Mouse (Mus musculus) E14TG2a.4 (cell line): ENCODE data around the gene Ercc1.
A peak's percentile ranks its signal among the peaks of the same experiment; 100 is the strongest.

Experiments
- H3K27me3 ChIP-seq: 2 replicates; pipeline ENCODE4 v1.6.1; 2014; ENCODE audit warnings: low read length, control low read depth; ENCODE audit not compliant: insufficient read depth
- H3K36me3 ChIP-seq: 2 replicates; pipeline ENCODE4 v1.6.1; 2014; ENCODE audit warnings: low read length, control low read depth; ENCODE audit not compliant: insufficient read depth
- H3K4me1 ChIP-seq: replicated peaks from 2 replicates; pipeline ENCODE4 v1.6.1; 2014; ENCODE audit warnings: low read depth, low read length, control low read depth
- H3K4me3 ChIP-seq: replicated peaks from 2 replicates; pipeline ENCODE4 v1.5.1; 2014; ENCODE audit warnings: mild to moderate bottlenecking, low read length
- H3K9me3 ChIP-seq: 2 replicates; pipeline ENCODE4 v1.6.1; 2014; ENCODE audit warnings: low read length, control low read depth
- CTCF ChIP-seq: conservative IDR thresholded peaks from 2 replicates; pipeline ENCODE4 v1.5.1; 2014; ENCODE audit warnings: low read length
- NANOG ChIP-seq: IDR thresholded peaks from 2 replicates; pipeline ENCODE4 v1.6.1; 2014; ENCODE audit warnings: borderline replicate concordance, low read length, mixed read lengths
- POU5F1 ChIP-seq: IDR thresholded peaks from 2 replicates; pipeline ENCODE4 v1.6.1; 2014; ENCODE audit warnings: low read length, borderline replicate concordance

The Ercc1 gene

DNA sequence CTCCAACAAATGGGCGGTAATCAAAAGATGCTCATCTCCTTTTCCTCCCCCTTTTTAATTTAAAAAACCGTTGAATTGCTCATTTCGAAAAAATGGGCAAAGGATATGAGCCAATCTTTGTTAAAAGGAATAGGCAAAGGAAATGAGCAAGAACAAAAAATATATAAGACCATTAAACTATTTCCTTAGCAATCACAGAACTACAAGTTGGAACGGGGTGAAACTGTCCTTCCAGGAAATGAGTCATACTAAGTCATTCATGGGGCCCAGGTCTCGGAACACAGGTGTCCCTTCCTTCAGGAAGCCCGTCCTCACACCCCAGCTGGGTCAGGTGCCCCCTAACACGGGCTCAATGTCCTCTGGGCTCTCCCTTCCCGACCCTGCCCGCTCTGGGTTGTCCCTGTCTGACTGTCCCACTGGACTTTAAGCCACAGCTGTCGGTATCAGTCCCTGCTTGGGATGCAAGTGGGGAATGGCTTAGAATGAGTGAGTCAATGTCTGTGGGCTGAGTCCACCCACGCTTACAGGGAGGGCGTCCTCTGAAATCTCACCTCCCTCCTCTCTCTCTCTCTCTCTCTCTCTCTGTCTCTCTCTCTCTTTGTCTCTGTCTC is at the start of gene Ercc1:
Ercc1 (plus strand) TSS at position 542 of the 611 bp plus-strand sequence.
- H3K27me3 ChIP-seq: peaks cover 20% of the 10 kb centered on the region
- TF ChIP-seq CTCF (no peak), NANOG (no peak), POU5F1 (no peak)
- peaks cover 48% of the 10 kb centered on the region for H3K4me1 ChIP-seq
- H3K9me3 ChIP-seq: no peaks in the 10 kb centered on the region
- H3K36me3 ChIP-seq: peaks cover 13% of the 10 kb centered on the region
- peak within 1 kb of the TSS; percentile 91 for H3K4me3 ChIP-seq

DNA sequence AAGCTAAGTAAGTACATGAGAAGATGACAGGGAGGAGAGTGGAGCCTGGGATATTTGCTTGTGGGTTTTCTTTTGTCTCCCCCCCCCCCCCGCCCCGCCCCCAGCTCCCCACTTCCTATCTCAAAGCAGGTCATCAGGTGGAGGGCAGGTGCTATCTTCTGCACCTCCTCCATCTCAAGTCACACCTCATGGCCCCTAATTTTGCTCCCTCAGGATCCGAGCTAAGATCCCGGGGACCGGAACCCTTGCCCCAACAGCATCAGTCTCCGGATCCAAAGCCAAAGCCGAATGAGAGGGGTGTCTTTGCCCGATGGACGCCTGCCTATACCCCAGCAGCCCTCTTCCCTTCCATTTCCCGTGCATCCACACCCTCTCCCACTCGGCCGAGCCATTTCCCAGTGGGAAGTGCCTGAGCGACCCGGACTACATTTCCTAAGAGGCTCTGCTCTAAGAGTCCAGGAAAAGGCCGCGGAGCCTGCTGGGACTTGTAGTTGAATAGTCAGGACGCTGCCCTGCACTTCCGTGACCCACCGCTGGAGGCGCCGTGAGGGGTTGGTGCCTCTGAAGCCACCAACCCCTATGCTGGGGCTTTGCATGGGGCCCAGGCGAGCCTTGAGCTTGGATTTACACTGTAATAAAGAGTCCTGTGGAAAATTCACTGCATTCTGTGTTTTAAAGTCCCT is 48.9 kb upstream of the Ercc1 start:
- H3K9me3 ChIP-seq: no peaks in the 10 kb centered on the region
- TF ChIP-seq CTCF: peak; percentile 94
- TF ChIP-seq POU5F1: no peak
- TF ChIP-seq NANOG: no peak
- H3K4me3 ChIP-seq: peak overlapping the region; percentile 72
- H3K27me3 ChIP-seq: no peaks in the 10 kb centered on the region
- H3K4me1 ChIP-seq: peaks cover 43% of the 10 kb centered on the region
- no peaks in the 10 kb centered on the region for H3K36me3 ChIP-seq

DNA sequence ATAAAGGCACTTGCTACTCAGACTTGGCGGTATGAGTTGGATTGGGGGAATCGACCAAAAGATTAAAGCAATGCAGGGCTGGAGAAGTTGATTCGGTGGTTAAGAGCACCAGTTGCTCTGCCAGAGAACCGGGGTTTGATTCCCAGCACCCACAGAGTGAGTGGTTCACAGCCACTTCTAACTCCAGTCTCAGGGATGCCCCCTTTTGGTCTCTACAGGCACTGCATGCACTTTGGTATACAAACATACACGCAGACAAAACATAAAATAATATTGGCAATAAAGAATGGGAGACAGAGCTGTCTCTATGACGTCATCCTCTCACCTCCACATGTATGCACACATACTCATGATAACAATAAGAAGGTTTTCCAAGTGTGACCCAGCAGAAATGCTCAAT is 47.5 kb upstream of the Ercc1 start:
- Histone ChIP-seq H3K36me3 (no peaks in the 10 kb centered on the region), H3K4me3 (no peak overlapping the region), H3K27me3 (peaks cover 7% of the 10 kb centered on the region), H3K9me3 (no peaks in the 10 kb centered on the region), H3K4me1 (peaks cover 38% of the 10 kb centered on the region)
- TF ChIP-seq NANOG (no peak), POU5F1 (no peak), CTCF (peak; percentile 46)

DNA sequence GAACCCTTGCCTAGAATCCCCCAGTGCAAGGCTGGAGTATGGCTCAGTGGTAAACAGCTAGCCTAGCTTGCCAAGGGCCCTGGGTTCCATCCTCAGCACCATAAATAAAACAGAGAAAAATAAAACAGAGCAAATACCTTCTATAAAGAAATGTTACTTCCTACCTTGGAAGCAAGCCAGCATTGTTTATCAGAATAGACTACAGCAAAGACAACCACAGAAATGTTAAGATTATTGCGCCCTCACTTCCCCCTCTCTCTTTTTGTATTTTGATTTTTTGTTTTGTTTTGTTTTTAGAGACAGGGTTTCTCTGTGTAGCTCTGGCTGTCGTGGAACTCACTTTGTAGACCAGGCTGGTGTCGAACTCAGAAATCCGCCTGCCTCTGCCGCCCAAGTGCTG is 46.8 kb upstream of the Ercc1 start:
- Histone ChIP-seq H3K4me1 (peaks cover 41% of the 10 kb centered on the region), H3K9me3 (no peaks in the 10 kb centered on the region), H3K36me3 (no peaks in the 10 kb centered on the region), H3K27me3 (peaks cover 14% of the 10 kb centered on the region), H3K4me3 (no peak overlapping the region)
- no peak for TF ChIP-seq CTCF
- no peak for TF ChIP-seq NANOG
- TF ChIP-seq POU5F1: no peak

DNA sequence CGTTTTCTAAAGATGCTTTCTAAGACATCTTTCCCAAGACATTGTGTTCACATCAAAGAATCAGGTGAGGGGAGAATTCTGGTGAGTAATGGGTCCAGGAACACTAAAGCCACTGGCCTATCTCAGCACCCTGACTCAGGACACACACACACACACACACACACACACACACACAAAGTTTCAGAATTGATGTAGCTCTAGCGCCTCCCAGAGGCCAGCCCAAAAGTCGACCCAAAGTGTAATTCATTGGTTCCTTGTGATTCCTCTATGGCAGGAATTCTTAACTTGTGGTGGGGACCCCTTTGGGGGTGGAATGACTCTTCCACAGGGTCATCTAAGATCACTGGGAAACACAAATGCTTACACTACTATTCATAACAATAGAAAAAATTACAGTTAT is 45.4 kb upstream of the Ercc1 start:
- peaks cover 22% of the 10 kb centered on the region for H3K27me3 ChIP-seq
- TF ChIP-seq NANOG: no peak
- TF ChIP-seq CTCF: peak; percentile 36
- H3K9me3 ChIP-seq: no peaks in the 10 kb centered on the region
- H3K4me1 ChIP-seq: peaks cover 40% of the 10 kb centered on the region
- H3K36me3 ChIP-seq: no peaks in the 10 kb centered on the region
- H3K4me3 ChIP-seq: no peak overlapping the region

DNA sequence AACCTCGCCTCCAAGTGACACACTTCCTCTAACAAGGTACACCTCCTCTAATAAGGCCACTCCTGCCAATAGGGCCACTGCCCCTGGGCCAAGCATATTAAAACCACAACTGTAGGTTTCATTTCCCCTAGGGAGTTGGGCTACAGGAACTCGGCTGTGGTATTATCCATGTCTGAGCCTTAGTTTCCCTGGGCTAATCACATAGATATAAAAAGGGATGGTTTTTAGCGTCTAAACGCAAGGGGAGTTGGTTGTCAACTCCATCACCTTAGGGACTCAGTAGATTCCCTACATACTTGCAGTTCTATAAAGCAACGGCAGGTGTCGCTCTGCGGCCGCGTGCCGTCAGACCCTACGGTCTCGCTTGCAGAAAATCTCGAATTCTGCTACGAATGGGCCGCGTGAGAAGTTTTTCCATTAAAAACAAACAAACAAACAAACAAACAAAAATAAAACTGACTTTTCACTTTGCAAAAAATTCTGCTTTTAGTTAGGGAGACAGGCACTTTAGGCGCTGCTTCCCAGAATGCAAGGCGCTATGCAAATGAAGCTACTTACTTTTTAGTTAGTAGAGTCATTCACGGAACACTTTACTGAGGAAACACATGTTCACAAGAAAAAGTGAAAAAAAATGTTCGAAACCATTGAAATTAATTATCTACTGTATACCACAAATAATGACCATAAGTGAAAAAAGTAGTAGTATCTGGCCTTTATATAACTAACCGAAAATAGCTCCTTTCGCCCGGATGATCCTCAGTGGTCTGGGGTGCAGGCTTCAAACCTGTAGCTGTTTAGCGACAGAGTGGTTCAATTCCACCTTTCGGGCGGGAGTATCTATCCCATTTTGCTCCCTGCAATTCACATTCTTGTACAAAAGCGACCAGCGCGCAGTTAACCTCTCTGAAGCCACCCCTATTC is 43.8 kb upstream of the Ercc1 start:
- H3K36me3 ChIP-seq: no peaks in the 10 kb centered on the region
- peaks cover 42% of the 10 kb centered on the region for H3K4me1 ChIP-seq
- TF ChIP-seq NANOG: no peak
- peak; percentile 78 for TF ChIP-seq CTCF
- TF ChIP-seq POU5F1: no peak
- peaks cover 38% of the 10 kb centered on the region for H3K27me3 ChIP-seq
- H3K4me3 ChIP-seq: peak overlapping the region; percentile 79
- H3K9me3 ChIP-seq: no peaks in the 10 kb centered on the region

DNA sequence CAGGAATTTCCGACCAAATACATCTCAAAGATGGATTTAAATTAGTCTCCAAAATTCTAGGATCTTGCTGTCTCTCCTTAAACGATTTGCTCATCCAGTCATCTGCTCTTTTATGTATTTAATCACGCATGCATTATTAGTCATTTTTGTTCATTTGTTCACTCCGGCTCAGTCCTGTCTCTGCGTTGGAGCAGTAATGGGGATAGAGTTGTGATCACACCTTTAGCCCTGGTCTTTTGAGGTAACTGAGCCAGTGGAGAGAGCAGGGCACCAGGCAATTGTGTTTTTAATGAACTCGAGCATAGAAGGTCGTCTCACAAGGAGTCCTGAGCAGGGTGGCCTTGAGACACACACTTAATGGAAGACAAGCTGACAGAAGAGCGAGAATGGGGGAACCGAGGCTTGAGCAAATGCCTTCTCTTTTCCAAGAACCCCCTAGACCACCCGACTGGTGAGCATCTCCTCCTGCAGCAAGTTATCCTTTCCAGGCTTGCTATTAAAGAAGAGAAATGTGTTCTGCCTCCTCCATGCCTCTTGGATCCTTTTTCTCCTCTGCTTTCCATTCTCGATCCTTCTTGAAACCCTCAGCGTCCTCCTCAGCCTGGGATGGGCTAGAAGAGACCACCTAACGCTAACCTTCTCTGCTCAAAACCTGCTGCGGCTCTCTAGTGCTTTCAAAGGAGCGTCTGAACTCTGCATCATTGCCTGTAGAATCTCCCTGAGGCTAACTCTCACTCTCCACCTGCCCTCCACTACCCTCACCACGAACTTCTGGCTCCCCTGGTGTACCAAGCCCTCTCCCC is 42.9 kb upstream of the Ercc1 start:
- TF ChIP-seq POU5F1: no peak
- TF ChIP-seq CTCF: no peak
- TF ChIP-seq NANOG: no peak
- H3K27me3 ChIP-seq: peaks cover 47% of the 10 kb centered on the region
- H3K4me3 ChIP-seq: peak overlapping the region; percentile 79
- H3K36me3 ChIP-seq: no peaks in the 10 kb centered on the region
- H3K9me3 ChIP-seq: no peaks in the 10 kb centered on the region
- H3K4me1 ChIP-seq: peaks cover 42% of the 10 kb centered on the region

DNA sequence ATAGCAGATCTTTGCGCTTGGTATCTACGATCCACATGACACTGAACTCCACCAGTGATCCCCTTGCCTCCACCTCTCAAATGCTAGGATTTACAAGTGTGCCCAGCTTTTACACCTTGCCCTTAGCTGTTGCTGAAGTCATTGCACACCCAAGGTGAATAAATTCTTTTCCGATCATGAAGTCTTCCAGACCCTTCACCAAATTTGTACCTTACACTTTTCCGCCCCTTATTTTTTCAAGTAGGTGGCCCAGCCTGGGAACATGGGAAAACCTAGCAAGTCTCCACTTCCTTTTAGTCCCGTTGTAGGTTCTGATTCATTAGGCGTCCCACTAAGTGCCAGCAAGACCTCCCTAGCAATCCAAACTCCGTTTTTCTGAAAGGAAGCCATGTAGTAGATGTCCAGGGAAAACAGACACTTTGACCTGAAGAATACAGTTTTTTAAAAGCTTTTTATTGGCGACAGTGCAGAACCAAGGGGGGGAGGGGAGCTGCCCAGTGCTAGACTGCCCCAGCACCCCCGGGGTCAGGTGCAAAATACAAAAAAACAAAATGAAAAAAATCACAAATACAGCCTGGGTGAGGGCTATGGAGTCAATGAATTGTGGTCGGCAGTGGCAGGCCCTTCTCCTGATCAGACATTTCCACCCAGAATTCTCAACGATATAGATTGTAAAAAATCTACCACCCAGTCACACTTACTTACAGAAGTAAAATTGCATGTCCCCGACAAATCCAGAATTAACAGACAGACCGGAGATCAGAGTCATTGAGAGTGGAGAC is 42.1 kb upstream of the Ercc1 start:
- H3K36me3 ChIP-seq: no peaks in the 10 kb centered on the region
- H3K4me3 ChIP-seq: peak overlapping the region; percentile 79; the same call in 1 of the 2 replicates
- H3K27me3 ChIP-seq: peaks cover 54% of the 10 kb centered on the region
- H3K9me3 ChIP-seq: no peaks in the 10 kb centered on the region
- no peak for TF ChIP-seq CTCF
- no peak for TF ChIP-seq POU5F1
- TF ChIP-seq NANOG: no peak
- peaks cover 49% of the 10 kb centered on the region for H3K4me1 ChIP-seq
